Mouse (Mus musculus) midbrain, embryonic 11.5 days (tissue): ENCODE results near the gene B4galnt1. TPM values are rescaled to one million over a fixed set of nuclear protein-coding genes. Genes with fewer than 3 reads are reported as not detected.
"Not testable (repeated sequence)": the region's sequence is repeated elsewhere in the genome, so short reads cannot be mapped to it uniquely, and the experiment has no call there.

Source experiments
- ATAC-seq: fragments of 200-750 bp; cut with Nextera tagmentation; 2 replicates; pipeline ENCODE4 v1.8.0; 2017; ENCODE audit warnings: moderate TSS enrichment, moderate library complexity; ENCODE audit not compliant: low FRiP score
- DNase-seq: peaks from one replicate; pipeline ENCODE4 v3.0.0; 2015; ENCODE audit warnings: low spot score; ENCODE audit errors: missing footprints
- H3K27ac ChIP-seq: fragments of 300-500 bp; sonication (generic); 2 replicates; pipeline ENCODE4 v1.5.1; 2014; ENCODE audit warnings: low read depth, low read length
- H3K27me3 ChIP-seq: fragments of 300-500 bp; sonication (generic); 2 replicates; pipeline ENCODE4 v1.6.1; 2014; ENCODE audit warnings: mild to moderate bottlenecking, low read length, moderate library complexity, mixed read lengths; ENCODE audit not compliant: control insufficient read depth, insufficient read depth
- H3K36me3 ChIP-seq: fragments of 300-500 bp; sonication (generic); 2 replicates; pipeline ENCODE4 v1.6.1; 2014; ENCODE audit warnings: mild to moderate bottlenecking, low read length, moderate library complexity, mixed read lengths; ENCODE audit not compliant: control insufficient read depth, insufficient read depth
- H3K4me1 ChIP-seq: fragments of 300-500 bp; sonication (generic); 2 replicates; pipeline ENCODE4 v1.6.1; 2014; ENCODE audit warnings: low read length; ENCODE audit not compliant: control insufficient read depth, insufficient read depth
- H3K4me2 ChIP-seq: fragments of 300-500 bp; sonication (generic); 2 replicates; pipeline ENCODE4 v1.6.1; 2014; ENCODE audit warnings: mild to moderate bottlenecking, moderate library complexity
- H3K4me3 ChIP-seq: fragments of 300-500 bp; sonication (generic); 2 replicates; pipeline ENCODE4 v1.5.1; 2014; ENCODE audit warnings: low read depth, low read length
- H3K9ac ChIP-seq: fragments of 300-500 bp; sonication (generic); 2 replicates; pipeline ENCODE4 v1.6.1; 2014; ENCODE audit warnings: low read length
- H3K9me3 ChIP-seq: fragments of 300-500 bp; sonication (generic); 2 replicates; pipeline ENCODE4 v1.6.1; 2016; ENCODE audit warnings: low read length; ENCODE audit not compliant: control insufficient read depth
- WGBS: fragments of 180-500 bp; shearing (Covaris S2); extraction: QIAGEN DNeasy Blood & Tissue Kit; methylation state at CpG from one replicate; pipeline ENCODE4 v1.1.7; 2014; 5-methylcytosine and 5-hydroxymethylcytosine counted together
- polyA plus RNA-seq: library from polyadenylated mRNA; unstranded; fragments of >200 nt; fragmentation: Nextera tagmentation; extraction: Ambion mirVana; gene quantifications from 2 replicates; pipeline ENCODE4 v1.2.1, GENCODE M21; 2014

Gene B4galnt1
- polyA plus RNA-seq, 1 experiment from 2014 or later = 9.4 TPM

DNA sequence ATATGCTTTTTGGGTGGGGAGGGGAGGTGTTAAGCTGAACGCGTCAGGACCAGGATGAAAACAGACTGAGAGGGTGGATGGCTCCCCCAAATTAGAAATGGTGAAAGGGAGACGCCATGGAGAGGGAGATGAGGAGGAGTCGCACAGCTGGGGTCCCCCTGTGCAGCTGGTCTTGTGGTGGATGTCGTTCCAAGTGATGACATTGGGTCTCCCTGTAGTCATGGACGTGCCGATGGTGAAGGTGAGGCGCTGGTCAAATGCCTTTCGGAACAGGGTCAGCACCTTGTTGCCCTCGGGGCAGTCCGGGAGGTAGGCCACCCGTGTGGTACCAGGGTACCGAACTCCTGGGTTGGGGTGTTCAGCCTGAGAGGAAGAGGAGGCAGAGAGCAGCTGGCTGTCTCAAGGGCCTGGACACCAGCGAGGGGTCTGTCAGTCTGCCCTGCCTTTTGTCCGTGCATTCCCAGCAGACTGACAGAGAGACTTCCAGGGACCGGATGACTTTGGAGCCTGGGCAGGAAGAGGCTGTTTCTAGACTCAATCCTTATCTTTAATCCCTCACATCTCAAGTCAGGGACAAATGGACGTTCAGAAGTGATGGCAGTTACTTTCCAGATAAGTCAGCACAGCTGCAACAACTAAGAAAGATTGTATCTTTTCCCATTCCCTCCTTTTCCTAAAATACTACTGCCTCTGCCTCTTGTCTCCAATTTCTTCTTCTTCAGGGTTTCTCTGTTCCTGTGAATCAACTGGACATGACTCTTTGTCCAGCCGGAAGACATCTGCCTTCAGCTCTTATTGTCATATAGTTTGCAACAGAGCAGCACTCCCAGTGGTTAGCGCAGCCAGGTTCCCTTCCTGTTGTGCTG lies 26.4 kb downstream of the B4galnt1 start:
- Histone ChIP-seq H3K4me2 (no peak overlapping the region), H3K9ac (no peak overlapping the region), H3K27me3 (no peaks in the 10 kb centered on the region), H3K27ac (no peak overlapping the region), H3K36me3 (peaks cover 7% of the 10 kb centered on the region; the same call in 1 of the 2 replicates), H3K4me3 (no peak overlapping the region), H3K4me1 (peaks cover 37% of the 10 kb centered on the region), H3K9me3 (no peaks in the 10 kb centered on the region)
- peak; percentile 84 for DNase-seq
- WGBS = 76% methylated on average over 19 of the region's 19 CpGs
- no peak for ATAC-seq

GRCm38 (mm10) chr10:127192057-127192328 lies 27.0 kb downstream of the B4galnt1 start:
- peaks cover 41% of the 10 kb centered on the region for H3K4me1 ChIP-seq
- not testable (repeated sequence) for DNase-seq, H3K4me3 ChIP-seq, H3K9ac ChIP-seq, H3K27me3 ChIP-seq, H3K36me3 ChIP-seq, H3K4me2 ChIP-seq, H3K9me3 ChIP-seq, H3K27ac ChIP-seq, ATAC-seq
- 84% methylated on average over 1 of the region's 1 CpGs for WGBS

- H3K9ac ChIP-seq = no peak overlapping the region
- H3K4me1 ChIP-seq = peaks cover 36% of the 10 kb centered on the region
- peaks cover 2% of the 10 kb centered on the region; the same call in 1 of the 2 replicates for H3K36me3 ChIP-seq
- no peak overlapping the region for H3K4me2 ChIP-seq
- no peak overlapping the region for H3K4me3 ChIP-seq
- DNase-seq = no peak
- no peaks in the 10 kb centered on the region for H3K9me3 ChIP-seq
- WGBS = 90% methylated on average over 9 of the region's 9 CpGs
- H3K27me3 ChIP-seq = no peaks in the 10 kb centered on the region
- no peak for ATAC-seq
- no peak overlapping the region for H3K27ac ChIP-seq
Measured at GRCm38 (mm10) chr10:127193011-127193410, 28.0 kb downstream of the B4galnt1 start.

- DNase-seq (peak; percentile 94), ATAC-seq (peak; percentile 57)
- Histone ChIP-seq H3K36me3 (peaks cover 8% of the 10 kb centered on the region), H3K27ac (peak overlapping the region; percentile 86), H3K4me2 (peak overlapping the region; percentile 78), H3K4me1 (peaks cover 27% of the 10 kb centered on the region), H3K27me3 (no peaks in the 10 kb centered on the region), H3K9me3 (no peaks in the 10 kb centered on the region), H3K9ac (peak overlapping the region; percentile 97), H3K4me3 (peak overlapping the region; percentile 96)
- WGBS = 28% methylated on average over 22 of the region's 22 CpGs
Measured at GRCm38 (mm10) chr10:127194428-127195327, 29.7 kb downstream of the B4galnt1 start.

- peaks cover 20% of the 10 kb centered on the region for H3K4me1 ChIP-seq
- no peaks in the 10 kb centered on the region for H3K9me3 ChIP-seq
- under 1% methylated on average over 31 of the region's 47 CpGs for WGBS
- peaks cover 8% of the 10 kb centered on the region for H3K36me3 ChIP-seq
- H3K4me2 ChIP-seq = peak within 1 kb of the TSS; percentile 78
- peak within 1 kb of the TSS; percentile 96 for H3K4me3 ChIP-seq
- peak within 1 kb of the TSS; percentile 86 for H3K27ac ChIP-seq
- DNase-seq (peak; percentile 94), ATAC-seq (peak; percentile 78)
- no peaks in the 10 kb centered on the region for H3K27me3 ChIP-seq
- H3K9ac ChIP-seq = peak within 1 kb of the TSS; percentile 97
Measured at GRCm38 (mm10) chr10:127195328-127196129, 30.5 kb downstream of the B4galnt1 start, which contains the start of gene Dtx3. TSS of gene Dtx3 (minus strand) at chr10:127195728.

- peak overlapping the region; percentile 78 for H3K4me2 ChIP-seq
- no peaks in the 10 kb centered on the region for H3K27me3 ChIP-seq
- peak overlapping the region; percentile 96 for H3K4me3 ChIP-seq
- WGBS = 3% methylated on average over 5 of the region's 5 CpGs
- H3K9ac ChIP-seq = peak overlapping the region; percentile 97; the same call in 1 of the 2 replicates
- DNase-seq = no peak
- H3K36me3 ChIP-seq = peaks cover 6% of the 10 kb centered on the region; the same call in 1 of the 2 replicates
- peaks cover 17% of the 10 kb centered on the region for H3K4me1 ChIP-seq
- no peak overlapping the region; the same call in 1 of the 2 replicates for H3K27ac ChIP-seq
- H3K9me3 ChIP-seq = no peaks in the 10 kb centered on the region
- ATAC-seq = peak; percentile 42
Measured at GRCm38 (mm10) chr10:127196392-127196791, 31.4 kb downstream of the B4galnt1 start.

- H3K4me1 ChIP-seq = peaks cover 17% of the 10 kb centered on the region
- 88% methylated on average over 8 of the region's 8 CpGs for WGBS
- no peaks in the 10 kb centered on the region for H3K9me3 ChIP-seq
- H3K27ac ChIP-seq = no peak overlapping the region
- H3K4me3 ChIP-seq = no peak overlapping the region
- DNase-seq = no peak
- H3K9ac ChIP-seq = no peak overlapping the region
- no peak for ATAC-seq
- H3K4me2 ChIP-seq = no peak overlapping the region
- H3K36me3 ChIP-seq = peaks cover 6% of the 10 kb centered on the region; the same call in 1 of the 2 replicates
- H3K27me3 ChIP-seq = no peaks in the 10 kb centered on the region
Measured at GRCm38 (mm10) chr10:127197104-127197503, 32.1 kb downstream of the B4galnt1 start.

DNA sequence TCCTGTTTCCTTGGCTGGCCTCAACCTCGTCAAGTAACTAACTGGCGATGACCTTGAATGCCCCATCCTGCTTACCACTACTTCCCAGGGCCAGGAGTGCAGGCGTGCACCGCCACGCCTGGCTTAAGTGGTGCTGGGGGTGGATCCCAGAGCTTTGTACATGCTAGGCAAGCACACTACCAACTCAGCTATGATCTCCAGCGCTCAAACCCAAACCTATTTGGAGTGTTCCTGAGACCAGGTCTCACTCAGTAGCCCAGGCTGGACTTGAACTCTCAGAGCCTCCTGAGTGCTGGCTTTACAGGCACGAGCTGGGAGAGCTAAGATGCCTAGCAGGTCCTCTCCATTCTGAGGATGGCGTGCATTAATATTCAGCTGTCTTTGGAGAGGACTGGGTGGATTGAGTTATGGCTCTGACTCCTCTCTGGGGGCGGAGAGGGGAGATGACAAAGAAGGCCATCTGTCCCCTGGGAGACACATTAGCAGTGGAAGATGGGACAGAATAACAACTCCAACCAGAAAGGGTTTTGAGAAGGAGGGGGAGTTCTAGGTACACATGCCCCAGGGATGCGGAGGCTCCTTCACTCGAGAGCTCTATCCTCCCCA lies 32.6 kb downstream of the B4galnt1 start:
- Histone ChIP-seq H3K4me3 (no peak overlapping the region), H3K4me1 (peaks cover 17% of the 10 kb centered on the region), H3K9ac (no peak overlapping the region), H3K4me2 (no peak overlapping the region), H3K36me3 (peaks cover 6% of the 10 kb centered on the region; the same call in 1 of the 2 replicates), H3K27me3 (no peaks in the 10 kb centered on the region), H3K27ac (no peak overlapping the region), H3K9me3 (no peaks in the 10 kb centered on the region)
- 88% methylated on average over 11 of the region's 11 CpGs for WGBS
- no peak for DNase-seq
- no peak for ATAC-seq
